Mouse (Mus musculus) heart, postnatal 4 days (tissue): ENCODE results near the gene Tspan9. TPM values are rescaled to one million over a fixed set of nuclear protein-coding genes. Genes with fewer than 3 reads are reported as not detected.

Experiments
- DNase-seq: peaks from one replicate; pipeline ENCODE4 v3.0.0; 2021
- microRNA-seq, 2 experiments: library from miRNA; unstranded; fragments of <30 nt; microRNA quantifications; one replicate each; pipeline ENCODE4 v1.2.0; 2021 to 2022
- total RNA-seq, 2 experiments: library from RNA; stranded (reverse); gene quantifications; 2 replicates each; pipeline ENCODE4 v1.2.3; 2021

Tspan9 gene
- total RNA-seq, 2 experiments from 2014 or later, result 216 TPM

DNA sequence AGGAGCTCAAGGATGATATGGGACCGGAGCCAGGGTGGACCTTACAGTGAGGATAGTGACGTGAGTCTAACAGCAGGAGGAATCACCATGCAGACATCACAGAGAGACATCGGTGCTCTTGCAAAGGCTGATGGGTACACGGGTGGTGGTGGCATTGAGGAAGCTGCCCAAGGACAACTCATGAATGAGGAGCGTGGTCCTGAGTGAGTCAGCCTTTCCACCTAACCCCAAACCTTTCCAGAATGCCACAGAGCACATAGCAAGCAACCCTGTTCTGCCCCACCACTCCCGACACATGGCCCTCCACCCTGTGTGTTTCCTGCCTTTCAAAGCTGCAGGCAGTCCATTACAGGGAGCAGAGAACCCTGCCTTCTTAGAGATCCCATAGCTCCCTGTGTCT, 223.9 kb downstream of the Tspan9 start:
- no peak for DNase-seq

- DNase-seq, result no peak
These were observed 225.7 kb downstream of the Tspan9 start for GRCm38 (mm10) chr6:127917712-127918111.

- no peak for DNase-seq
These were observed 226.4 kb downstream of the Tspan9 start for GRCm38 (mm10) chr6:127916993-127917392.

DNA sequence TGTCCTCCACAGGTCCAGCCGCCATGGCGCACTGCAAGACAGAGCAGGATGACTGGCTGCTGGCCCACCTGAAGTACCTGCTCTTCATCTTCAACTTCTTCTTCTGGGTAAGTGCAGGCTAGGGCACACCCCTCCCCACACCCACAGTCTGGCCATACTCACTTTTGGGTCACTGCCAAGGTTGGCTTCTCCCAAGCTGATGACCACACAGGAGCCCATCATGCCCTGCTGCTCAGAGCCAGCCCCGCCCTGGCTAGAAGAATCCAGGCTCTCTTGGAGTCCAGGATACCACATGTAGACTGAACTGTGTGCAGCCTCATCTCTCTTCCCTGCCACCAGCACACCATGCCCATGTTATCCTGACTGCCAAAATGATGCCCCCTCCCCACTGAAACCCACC, 230.5 kb downstream of the Tspan9 start:
- DNase-seq, result no peak

GRCm38 (mm10) chr6:127911687-127912086, 231.7 kb downstream of the Tspan9 start:
- no peak for DNase-seq

Small RNAs within 50 kb of the gene (microRNA-seq; reads per million reads assigned to microRNA genes)
- 0 reads per million in 2 experiments for gene Gm26338

Other genes starting within 250 kb of the Tspan9 start
- gene Tead4, start 157.2 kb upstream of the Tspan9 start, total RNA-seq, result 1 to 10 TPM; 6.2 to 6.9 TPM
- gene Tulp3, start 212.3 kb upstream of the Tspan9 start, total RNA-seq, result 10 to 100 TPM; 10.9 to 11.4 TPM
- gene Rhno1, start 219.3 kb upstream of the Tspan9 start, total RNA-seq, result 10 to 100 TPM; 25.7 to 26.8 TPM
- gene Foxm1, start 219.4 kb upstream of the Tspan9 start, total RNA-seq, result 10 to 100 TPM; 42.0 to 48.9 TPM
- gene Tex52, start 231.9 kb upstream of the Tspan9 start, total RNA-seq, result not detected
- not detected for gene Gm44596, start 231.9 kb upstream of the Tspan9 start, total RNA-seq